Mouse (Mus musculus) A20 (cell line): ENCODE results near the gene Gm14325.
"Not testable (repeated sequence)": the region's sequence is repeated elsewhere in the genome, so short reads cannot be mapped to it uniquely, and the experiment has no call there.

Experiments
- DNase-seq: peaks from one replicate; pipeline ENCODE4 v3.0.0-alpha.2; 2011; ENCODE audit warnings: low read depth, low spot score

Gm14325 gene

GRCm38 (mm10) chr2:177839901-177840663, at the start of gene Gm14325:
Gene Gm14325 (minus strand): TSS chr2:177840336.
- DNase-seq = peak; percentile 75

- peak; percentile 0 for DNase-seq
These were observed 47.6 kb upstream of the Gm14325 start for GRCm38 (mm10) chr2:177887743-177888142.

DNA sequence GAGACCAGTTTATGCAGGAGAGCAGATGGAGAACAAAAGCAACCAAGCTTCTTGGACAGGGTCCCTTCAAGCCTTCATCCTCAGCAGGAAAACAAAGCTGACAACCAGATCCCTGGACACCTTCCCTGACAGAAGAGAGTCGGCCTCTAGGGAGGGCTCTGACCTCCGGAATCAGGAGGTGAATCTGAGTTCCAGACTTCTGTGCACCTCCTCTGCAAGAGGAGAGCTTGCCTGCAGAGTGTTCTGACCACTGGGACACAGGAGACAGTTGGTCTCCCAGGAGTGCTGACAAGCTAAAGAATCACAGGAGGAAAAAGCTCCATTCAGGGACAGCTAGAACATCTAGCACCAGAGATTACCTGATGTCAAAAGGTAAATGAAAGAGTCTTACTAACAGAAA, 22.1 kb upstream of the Gm14325 start:
- not testable (repeated sequence) for DNase-seq

DNA sequence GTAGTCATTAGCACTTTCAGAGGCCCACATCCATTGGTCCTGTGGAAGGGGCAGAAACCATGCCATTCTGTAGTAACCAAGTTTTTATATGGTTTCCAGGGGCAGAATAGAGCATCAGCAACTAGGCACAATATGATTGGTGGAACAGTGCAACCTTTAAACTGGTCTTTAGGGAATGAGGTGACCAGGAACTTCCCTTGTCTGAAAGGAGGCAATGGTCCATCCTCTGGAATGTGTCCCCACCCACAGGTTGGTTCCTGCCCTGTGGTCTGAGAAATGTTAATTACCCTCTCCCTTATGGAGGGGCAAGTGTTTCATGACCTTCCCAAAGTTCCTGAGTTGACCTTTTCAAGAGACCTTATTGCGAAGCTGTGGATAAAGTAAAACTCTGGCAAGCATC, 3.5 kb upstream of the Gm14325 start:
- not testable (repeated sequence) for DNase-seq

DNA sequence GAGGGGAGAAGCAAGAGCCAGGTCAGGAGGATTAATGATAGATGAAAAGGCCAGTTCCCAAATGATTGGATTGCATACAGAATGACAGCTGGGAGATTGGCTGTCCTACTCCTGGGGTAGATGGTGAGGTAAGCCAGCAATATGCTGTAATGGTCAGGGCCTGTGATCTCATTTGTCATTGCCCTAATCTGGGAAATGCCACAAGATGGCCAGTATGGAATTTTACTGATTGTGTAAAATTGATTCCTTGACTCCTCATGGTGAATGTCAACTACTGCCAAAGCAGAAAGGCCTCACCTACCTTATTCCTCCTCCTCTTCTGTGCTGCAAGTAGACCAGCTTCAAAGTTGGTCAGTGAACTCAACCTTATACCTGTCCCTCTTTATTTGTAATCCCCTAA, 3.4 kb downstream of the Gm14325 start:
- not testable (repeated sequence) for DNase-seq

DNA sequence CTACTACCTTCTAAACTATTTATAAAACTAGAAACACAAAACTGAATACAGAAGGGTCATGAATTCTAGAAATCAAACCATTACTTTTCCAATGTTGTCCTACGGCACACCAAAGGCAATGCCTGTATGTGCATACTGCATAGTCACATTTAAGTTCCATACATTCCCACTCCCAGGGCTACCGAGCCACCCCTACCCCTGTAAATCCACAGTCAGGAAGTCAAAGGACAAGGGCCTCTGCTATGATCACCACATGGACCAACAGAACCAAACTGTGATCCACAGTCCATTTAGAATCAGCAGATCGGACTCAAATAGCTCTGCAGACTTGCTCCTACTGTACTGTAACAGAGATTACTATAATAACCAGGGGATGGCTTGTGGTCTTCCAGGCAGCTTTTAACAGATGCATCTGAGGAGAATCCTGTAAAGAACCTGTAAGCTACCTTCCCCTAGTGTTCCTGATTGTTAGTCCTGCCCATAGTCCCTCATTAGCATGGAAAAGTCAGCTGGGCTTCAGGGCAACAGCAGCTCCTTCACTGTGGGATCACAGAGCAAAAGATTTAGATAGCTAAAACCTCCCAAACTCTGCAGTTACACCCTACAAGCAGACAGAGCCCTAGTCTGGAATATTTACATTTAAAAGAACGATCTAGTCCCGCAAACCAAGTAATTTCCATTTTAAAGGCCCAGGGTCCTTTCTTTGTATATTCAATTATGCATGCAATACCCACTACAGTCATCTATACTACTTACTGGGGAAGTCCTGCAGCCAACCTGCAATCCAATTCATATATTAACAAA, 4.2 kb downstream of the Gm14325 start:
- DNase-seq = not testable (repeated sequence)

DNA sequence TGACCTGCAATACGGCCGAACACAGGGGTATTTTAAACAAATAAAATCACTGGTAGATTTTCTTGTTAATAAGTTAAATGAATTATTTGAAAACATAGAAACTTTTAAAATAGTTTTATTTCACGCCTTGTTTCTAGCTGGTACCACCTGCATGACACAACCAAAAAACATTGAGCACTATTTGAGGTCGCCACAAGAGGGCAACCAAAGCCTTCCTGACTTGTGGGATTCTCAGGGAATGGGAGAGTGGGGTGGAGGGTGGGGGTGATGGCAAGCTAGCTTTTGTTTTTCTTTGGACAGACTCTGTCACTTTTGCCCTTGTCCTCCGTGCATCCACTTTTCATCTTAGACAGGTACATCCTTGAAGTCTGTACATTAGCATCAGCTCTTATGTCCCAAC, 18.2 kb downstream of the Gm14325 start:
- DNase-seq = not testable (repeated sequence)

DNA sequence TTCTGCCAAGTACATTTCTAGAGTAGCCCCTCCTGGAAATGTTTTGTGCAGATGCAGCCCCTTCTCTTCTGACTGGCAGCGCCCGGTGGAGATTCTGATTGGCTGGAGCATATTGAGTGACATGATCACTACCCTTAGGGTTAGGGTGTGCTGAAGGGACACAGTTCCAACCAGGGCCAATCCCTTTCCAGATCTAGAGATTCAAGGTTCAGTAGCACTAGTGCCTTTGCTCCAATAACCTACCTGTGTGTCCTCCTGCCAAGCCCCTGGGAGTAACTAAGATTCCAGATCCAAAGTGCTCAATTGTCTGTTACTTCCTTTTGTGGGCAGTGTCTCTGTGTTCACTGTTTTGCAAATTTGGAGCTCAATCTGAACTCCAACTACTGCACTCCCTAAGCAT, 34.0 kb downstream of the Gm14325 start:
- DNase-seq = not testable (repeated sequence)

DNA sequence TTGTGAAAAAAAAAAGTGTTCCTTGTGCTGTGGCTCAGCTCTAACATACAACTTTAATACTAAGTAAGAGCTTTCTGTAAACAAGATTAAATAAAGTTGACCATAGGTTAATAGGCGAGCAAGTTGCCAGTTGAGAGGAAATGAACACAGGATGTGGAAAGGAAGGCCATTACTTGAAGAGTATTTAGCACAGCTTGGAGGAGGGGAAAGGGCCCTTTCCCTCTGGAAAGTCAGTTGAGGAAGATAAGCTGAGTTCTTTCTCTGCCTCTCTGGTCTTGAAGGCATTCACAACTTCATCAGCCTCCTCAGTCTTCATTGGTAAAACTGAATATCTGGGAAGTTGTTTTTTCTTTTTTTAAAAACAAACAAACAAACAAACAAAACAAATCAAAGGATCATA, 52.8 kb downstream of the Gm14325 start:
- not testable (repeated sequence) for DNase-seq
